Mouse (Mus musculus): Measurements from ENCODE around the gene Tns1.

- TF ChIP-seq GATA1 (IDR thresholded peaks at IDR 0.05; ENCODE audit: low read depth, low read length) (no peak), CTCF (IDR thresholded peaks at IDR 0.05 in 2 of 3, conservative IDR thresholded peaks at IDR 0.05 in 1 of 3; ENCODE audit: control insufficient read depth in 1 of 3, insufficient read depth in 1 of 3, low read depth in 2 of 3, low read length in 3 of 3, poor library complexity in 1 of 3, severe bottlenecking in 1 of 3) (no peak), TAL1 (IDR thresholded peaks at IDR 0.05; ENCODE audit: low read length) (no peak)
Observed at GRCm38 (mm10) chr1:74167136-74167535, 42.9 kb upstream of the Tns1 start.
